Mouse (Mus musculus): Measurements from ENCODE around the gene Ptgr1.

Ptgr1 gene

GRCm38 (mm10) chr4:58986540-58987190 lies at the start of gene Ptgr1:
Ptgr1 (minus strand) TSS chr4:58987119.
- DNase-seq (ENCODE audit: low spot score) = peak; percentile 74

DNA sequence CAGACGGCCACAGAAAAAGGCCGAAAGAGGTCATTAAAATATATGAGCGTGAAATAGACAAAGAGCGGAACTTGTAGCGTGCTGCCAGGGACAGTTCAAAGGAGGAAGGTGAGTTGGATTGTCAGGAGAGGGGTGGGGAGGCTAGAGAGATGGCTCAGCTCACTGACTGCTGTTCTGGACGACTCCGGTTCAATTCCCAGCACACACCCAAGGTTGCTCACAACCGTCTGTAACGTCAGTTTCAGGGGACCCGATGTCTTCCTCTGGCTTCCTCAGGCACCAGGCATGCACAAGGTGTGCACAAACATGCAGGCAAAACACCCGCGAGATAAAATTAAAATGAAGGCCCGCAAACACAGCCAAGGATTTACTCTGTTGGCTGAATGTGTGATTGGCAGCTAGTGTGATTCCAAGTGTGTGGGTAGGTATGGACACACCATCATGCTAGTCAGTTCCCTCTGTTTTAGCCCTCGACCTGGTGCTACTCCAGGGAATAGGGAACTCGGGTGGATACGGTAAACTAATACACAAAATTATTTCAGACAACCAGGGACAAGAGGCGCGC lies 48.9 kb upstream of the Ptgr1 start:
- DNase-seq (ENCODE audit: low spot score) = no peak

- DNase-seq (ENCODE audit: low spot score) = peak; percentile 61
Observed at GRCm38 (mm10) chr4:59034918-59035785, 48.2 kb upstream of the Ptgr1 start, which contains the start of gene Gng10. Gng10 (plus strand) TSS chr4:59035088.

GRCm38 (mm10) chr4:59034325-59034917 lies 47.5 kb upstream of the Ptgr1 start:
- DNase-seq (ENCODE audit: low spot score) = no peak

GRCm38 (mm10) chr4:59016922-59017321 lies 30.0 kb upstream of the Ptgr1 start:
- DNase-seq (ENCODE audit: low spot score) = no peak

DNA sequence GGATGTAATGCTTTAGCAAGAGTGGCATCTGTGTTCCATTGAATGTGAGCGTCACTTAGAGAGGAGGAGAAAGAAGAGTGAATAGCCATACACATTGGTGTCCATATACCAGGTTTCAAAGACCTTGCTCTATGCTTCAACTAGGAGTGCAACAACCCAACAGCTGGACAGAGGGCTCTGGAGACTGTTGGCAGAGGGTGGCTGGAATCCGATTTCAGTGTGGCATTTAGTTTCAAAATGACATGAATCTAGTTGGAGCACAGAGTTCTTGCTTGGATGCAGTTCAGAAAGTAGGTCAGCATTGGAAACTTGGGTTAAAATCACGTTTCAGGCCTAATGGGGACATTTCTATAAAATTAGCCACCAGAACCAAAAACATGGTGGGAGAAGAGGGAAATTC lies 28.3 kb upstream of the Ptgr1 start:
- no peak for DNase-seq (ENCODE audit: low spot score)

GRCm38 (mm10) chr4:59011446-59011845 lies 24.5 kb upstream of the Ptgr1 start:
- DNase-seq (ENCODE audit: low spot score) = no peak

DNA sequence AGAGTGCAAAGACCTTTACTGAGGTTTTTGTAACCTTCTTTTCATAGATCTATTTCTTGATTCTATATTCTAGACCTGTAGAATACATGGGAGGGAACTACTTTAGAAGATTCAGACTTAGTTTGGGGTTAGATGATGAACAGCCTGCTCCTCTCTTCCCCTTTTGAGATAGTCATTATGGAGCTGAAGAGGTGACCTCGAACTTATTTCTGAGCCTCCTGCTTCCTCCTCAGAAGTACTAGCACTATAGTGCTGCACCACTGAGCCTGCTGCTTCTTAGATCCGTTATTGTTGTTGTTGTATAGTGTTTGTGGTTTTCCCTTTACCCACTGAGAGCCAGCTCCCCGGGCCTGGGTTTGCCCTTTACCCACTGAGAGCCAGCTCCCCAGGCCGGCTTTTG lies 22.8 kb upstream of the Ptgr1 start:
- peak; percentile 19 for DNase-seq (ENCODE audit: low spot score)

DNA sequence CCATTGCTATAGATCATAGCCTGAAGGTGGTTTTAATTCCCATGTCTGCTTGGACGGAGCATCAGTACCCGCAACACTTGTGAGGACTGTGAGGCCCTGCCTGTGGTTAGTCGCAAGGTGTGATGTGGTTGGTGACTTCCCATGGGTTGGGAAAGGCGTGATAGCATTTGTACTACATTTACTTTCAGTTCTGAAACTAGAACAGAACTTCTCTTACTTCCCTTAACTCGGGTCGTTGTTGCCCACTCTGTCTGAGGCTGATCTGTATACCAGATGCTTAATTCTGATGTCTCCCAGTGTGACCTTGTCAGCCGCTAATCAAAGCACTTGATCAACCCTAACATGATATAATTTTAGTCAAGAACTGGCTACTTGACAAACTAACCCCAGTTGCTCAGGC lies 22.3 kb upstream of the Ptgr1 start:
- DNase-seq (ENCODE audit: low spot score) = peak; percentile 61

DNA sequence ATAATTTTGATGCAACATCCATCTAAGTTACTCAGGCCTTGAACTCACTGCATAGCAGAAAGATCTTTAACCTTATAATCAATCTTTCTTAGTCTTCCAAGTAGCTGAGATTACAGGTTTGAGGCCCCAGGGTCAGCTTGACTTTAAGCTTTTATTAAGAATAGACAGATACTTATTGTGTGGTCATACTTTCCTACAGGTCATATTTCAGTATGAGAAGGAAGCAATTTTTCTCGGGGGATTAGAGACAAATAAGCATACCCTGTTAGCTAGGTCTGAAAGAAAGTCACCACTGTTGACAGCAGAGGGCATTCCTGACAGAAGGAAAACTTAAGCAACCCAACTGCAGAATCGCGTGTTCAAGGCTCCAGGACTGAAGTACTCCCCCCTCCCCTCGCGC lies 21.1 kb upstream of the Ptgr1 start:
- no peak for DNase-seq (ENCODE audit: low spot score)

DNA sequence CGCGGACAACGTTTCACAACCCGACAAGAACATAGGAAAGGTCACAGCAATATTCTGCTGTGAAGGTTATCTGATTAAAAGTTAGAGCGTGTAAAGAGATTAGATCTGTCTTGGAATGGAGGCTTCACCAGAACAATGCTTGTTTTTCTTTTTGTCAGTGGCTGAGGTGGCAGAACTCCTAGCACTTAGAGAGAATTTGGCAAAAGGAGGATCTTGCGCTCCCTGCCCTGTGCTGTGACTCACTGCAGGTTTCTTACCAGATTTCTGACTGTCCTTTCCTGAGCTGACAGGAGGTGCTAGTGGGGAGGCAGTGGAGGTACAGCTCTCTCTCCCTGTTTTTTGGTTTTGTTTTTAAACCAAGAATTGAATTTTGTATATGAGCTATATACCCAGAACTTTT lies 20.1 kb upstream of the Ptgr1 start:
- no peak for DNase-seq (ENCODE audit: low spot score)

GRCm38 (mm10) chr4:59006211-59006610 lies 19.3 kb upstream of the Ptgr1 start:
- no peak for DNase-seq (ENCODE audit: low spot score)

GRCm38 (mm10) chr4:59003806-59004200 lies 16.9 kb upstream of the Ptgr1 start:
- DNase-seq (ENCODE audit: low spot score) = no peak

GRCm38 (mm10) chr4:59002948-59003805 lies 16.3 kb upstream of the Ptgr1 start, which contains the start of gene Gm20503:
Gm20503 (plus strand) TSS chr4:59003210.
- DNase-seq (ENCODE audit: low spot score) = peak; percentile 93

- peak; percentile 72 for DNase-seq (ENCODE audit: low spot score)
Observed at GRCm38 (mm10) chr4:59000614-59001013, 13.7 kb upstream of the Ptgr1 start.

GRCm38 (mm10) chr4:58999686-59000085 lies 12.8 kb upstream of the Ptgr1 start:
- peak; percentile 64 for DNase-seq (ENCODE audit: low spot score)

- DNase-seq (ENCODE audit: low spot score) = no peak
Observed at GRCm38 (mm10) chr4:58998688-58999087, 11.8 kb upstream of the Ptgr1 start.

GRCm38 (mm10) chr4:58997081-58997480 lies 10.2 kb upstream of the Ptgr1 start:
- DNase-seq (ENCODE audit: low spot score) = no peak

DNA sequence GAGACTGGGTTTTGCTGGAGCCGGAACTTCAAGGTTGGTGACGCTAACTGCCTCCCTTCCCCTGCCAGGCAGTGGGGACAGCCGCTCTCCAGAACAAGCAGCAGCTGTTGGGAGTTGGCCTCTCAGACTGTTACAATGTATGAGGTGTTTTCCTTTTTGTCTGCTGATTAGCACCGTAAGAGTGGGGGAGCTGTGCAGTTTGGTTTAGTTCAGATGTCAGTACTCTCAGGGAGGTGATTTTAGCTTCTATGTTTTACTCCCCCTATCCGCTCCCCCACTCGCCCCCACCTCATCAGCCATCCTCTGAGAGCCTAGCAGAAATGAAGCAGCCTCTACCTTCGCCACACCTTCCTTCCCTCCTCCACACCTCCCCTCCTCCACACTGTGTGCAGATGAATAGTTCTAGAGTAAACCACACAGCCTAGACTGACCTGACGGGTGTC lies 8.4 kb upstream of the Ptgr1 start:
- no peak for DNase-seq (ENCODE audit: low spot score)

- DNase-seq (ENCODE audit: low spot score) = no peak
Observed at GRCm38 (mm10) chr4:58994762-58995161, 7.8 kb upstream of the Ptgr1 start, which contains the start of gene Dnajc25. Dnajc25 (plus strand) TSS chr4:58995062.

DNA sequence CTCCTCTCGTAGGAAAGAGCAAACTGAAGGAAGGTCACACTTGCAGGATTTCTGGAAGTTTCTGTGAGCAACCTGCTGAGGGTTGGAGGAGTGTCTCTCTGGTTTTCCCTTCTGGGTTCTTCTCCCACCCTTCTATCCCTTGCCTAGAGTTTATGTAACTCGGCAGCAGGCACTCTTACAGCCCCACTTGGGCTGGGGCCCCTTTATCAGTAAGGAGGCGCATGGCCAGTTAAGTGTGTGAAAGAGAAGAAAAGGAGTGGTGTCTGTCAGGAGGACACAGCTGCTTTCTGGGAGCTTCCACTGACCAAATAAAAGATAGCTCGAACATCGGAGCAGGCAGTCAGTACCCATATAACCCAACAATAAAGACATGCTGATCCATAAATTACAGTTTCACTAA lies 5.3 kb upstream of the Ptgr1 start:
- no peak for DNase-seq (ENCODE audit: low spot score)

All from T-cell, adult 2 months (primary cell).